Mouse (Mus musculus): ENCODE results near the gene Gm17334.
"Not testable (repeated sequence)": the region's sequence is repeated elsewhere in the genome, so short reads cannot be mapped to it uniquely, and the experiment has no call there.

Gm17334 gene

DNA sequence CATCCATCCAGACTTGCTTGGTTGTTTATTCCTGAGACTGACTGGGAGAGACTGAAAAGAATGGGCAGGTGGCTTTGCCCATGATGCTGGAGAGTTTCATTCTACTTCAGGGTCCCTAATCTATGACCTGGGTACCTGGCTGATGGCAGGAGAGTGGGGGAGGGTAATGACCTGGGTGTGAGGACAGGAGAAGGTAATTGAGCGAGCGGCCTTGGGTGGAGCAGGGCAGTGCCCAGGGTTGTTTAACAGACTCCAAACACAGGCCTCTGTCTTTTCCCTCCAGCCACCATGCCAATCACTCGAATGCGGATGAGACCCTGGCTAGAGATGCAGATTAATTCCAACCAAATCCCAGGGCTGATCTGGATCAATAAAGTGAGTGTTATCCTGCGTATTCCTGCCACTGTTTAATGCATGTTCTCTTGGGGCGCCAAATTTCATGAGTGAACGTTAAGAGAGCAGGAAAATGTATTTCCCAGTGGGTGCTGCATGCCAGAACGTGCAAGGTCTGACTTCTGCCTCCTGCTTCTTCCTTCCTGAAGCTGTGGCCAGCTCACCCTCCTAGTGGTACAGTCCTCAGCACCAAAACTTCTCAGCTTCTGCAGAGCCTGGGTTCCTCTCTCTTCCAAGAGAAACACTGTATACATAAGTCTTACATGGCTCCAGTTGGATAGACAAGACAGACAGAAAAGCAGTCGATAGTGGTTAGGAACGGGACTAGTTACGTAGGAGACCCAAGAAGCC is 1.8 kb downstream of the Gm17334 start:
- no peak for DNase-seq (ENCODE audit: low spot score in 2 of 2)

GRCm38 (mm10) chr11:53770125-53770791 is 2.7 kb downstream of the Gm17334 start:
- DNase-seq (ENCODE audit: low spot score in 2 of 2): peak; percentile 58 to 73

DNA sequence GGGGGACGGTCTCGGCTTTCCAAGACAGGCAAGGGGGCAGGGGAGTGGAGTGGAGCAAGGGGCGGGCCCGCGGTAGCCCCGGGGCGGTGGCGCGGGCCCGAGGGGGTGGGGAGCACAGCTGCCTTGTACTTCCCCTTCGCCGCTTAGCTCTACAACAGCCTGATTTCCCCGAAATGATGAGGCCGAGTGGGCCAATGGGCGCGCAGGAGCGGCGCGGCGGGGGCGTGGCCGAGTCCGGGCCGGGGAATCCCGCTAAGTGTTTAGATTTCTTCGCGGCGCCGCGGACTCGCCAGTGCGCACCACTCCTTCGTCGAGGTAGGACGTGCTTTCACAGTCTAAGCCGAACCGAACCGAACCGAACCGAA is 3.2 kb downstream of the Gm17334 start, which contains the start of gene Irf1:
TSS of gene Irf1 (plus strand) at position 255 of the 365 bp plus-strand sequence.
- DNase-seq (ENCODE audit: low spot score in 2 of 2): peak; percentile 73 to 93

DNA sequence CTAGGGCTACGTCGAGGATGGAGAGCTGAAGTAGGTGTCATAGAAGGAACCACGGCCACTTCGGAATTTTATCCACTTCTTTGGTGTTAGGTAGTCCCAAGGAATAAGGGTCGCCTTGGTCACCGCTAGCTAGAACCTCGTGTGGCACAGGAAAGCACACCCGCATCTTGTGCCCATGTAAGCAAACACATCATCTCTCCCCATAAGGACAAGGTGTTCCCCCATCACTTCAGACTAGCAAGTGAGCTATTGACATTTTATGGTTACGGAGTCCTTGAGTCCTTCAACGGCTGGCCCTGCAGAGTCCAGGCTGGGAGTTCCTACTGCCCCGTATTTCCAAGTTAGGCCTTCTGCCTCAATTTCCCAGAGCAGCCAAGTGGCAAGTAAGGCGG is 3.8 kb downstream of the Gm17334 start:
- DNase-seq (ENCODE audit: low spot score in 2 of 2): no peak

DNA sequence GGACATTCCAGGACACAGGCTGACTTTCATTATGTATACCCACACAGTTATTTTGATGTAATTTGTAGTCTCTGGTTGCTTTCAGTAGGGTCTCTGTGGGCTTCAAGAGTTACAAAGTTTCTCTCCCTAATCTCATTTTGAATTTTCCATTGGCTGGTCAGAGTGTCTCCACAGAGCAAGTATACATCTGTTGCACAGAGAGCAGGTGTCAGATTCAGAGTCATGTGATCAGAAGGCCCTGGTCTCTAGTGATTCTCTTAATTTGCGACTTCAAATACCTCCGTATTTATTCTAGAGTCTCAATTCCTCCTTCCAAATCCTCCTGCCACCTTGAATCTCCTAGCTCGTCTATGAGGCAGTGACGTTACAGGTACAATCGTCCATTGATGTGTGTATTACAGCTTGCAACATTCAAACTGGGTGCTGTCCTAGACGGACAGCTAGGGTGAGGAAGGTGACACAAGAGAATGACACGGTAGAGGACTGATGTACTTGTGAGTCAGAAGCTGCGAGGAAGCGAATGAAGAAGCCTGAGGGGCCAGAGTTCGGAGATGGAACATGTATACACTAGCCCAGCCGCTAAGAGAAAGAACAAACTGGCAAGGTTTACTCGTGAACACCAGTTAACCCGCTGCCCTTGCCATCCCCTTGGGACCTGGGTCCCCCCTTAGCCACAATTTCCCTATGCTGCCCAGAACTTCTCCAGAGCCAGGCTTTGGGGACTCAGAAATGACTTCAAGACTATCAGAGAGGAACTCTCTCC is 4.4 kb downstream of the Gm17334 start:
- DNase-seq (ENCODE audit: low spot score in 2 of 2): no peak

GRCm38 (mm10) chr11:53764581-53764980 is 8.4 kb downstream of the Gm17334 start:
- DNase-seq (ENCODE audit: low spot score in 2 of 2): no peak

DNA sequence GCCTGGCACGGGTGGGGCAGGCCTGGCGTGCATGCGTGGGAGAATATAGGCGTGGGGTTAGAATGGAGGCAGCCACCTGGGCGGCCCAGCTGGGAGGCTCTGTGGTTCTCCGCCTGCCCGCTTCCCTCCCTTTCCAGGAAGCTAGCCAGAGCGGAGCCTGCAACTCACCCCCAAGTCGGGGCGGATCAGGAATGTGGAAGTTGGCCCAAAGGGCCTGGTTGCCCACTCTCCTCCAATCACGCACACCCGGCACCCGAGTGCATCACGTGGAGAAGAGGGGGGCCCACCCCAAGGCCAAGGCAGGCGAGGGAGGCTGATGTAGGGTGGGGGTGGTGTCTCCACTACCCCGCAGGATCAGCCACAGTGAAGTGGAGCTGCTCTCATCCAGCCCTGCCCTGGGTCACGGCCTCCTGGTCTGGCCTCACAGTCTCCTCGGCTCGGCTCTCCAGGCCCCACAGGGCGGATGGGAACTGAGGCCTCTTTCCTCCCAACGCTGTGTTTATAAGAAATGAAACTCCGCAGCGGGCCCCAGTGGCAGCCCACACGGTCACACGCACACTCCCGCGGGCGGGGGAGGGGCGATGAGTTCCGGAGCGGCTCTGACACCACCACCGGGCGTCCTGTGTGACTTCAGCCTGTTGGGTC is 9.4 kb downstream of the Gm17334 start:
- peak; percentile 73 to 93 for DNase-seq (ENCODE audit: low spot score in 2 of 2)

- peak; percentile 37 to 78 for DNase-seq (ENCODE audit: low spot score in 2 of 2)
These were observed 10.0 kb downstream of the Gm17334 start for GRCm38 (mm10) chr11:53762827-53763495.

- DNase-seq (ENCODE audit: low spot score in 2 of 2): no peak
These were observed 10.6 kb downstream of the Gm17334 start for GRCm38 (mm10) chr11:53762426-53762825.

DNA sequence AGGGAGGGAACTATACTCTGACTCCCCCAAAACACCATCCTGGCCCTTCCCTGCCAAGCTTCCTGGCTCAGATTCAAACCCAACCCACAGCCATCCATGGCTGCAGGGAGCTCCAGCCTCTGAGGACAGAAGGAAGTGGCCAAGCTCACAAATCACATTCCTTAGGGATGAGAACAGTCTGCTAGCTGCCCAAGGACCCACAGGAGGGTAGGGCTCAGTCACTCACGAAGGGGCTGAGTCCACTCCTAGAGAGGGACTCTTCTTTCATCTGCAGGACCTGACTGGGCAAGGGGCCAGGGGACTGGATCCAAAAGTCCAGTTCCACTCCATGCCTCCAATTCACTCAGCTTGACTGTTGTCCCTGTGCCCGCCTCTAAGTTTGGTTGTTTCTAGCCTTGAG is 11.2 kb downstream of the Gm17334 start:
- DNase-seq (ENCODE audit: low spot score in 2 of 2): no peak

DNA sequence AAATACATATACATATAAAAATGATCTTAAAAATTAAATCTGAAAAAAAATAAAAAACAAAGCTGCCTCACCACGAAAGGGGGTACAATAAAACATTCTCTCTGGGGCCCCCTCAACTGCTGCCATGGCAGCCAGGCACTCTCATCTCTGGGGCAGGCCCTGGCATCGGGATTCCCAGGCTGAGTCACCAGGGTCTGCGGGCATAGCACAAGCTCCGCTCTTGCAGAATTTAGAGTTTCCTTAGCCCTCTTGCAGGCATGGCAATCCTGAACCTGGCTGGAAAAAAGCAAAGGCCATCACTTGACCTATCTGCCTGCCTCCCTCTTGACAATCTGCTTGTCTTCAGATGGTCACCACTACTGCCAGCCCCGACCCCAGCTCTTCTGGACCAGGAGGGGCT is 11.7 kb downstream of the Gm17334 start:
- DNase-seq (ENCODE audit: low spot score in 2 of 2): no peak

GRCm38 (mm10) chr11:53759545-53760406 is 13.2 kb downstream of the Gm17334 start:
- no peak for DNase-seq (ENCODE audit: low spot score in 2 of 2)

- no peak for DNase-seq (ENCODE audit: low spot score in 2 of 2)
These were observed 14.1 kb downstream of the Gm17334 start for GRCm38 (mm10) chr11:53758791-53759351.

- DNase-seq (ENCODE audit: low spot score in 2 of 2): not testable (repeated sequence)
These were observed 15.0 kb downstream of the Gm17334 start for GRCm38 (mm10) chr11:53758033-53758432.

- DNase-seq (ENCODE audit: low spot score in 2 of 2): no peak
These were observed 15.4 kb downstream of the Gm17334 start for GRCm38 (mm10) chr11:53757612-53758011.

DNA sequence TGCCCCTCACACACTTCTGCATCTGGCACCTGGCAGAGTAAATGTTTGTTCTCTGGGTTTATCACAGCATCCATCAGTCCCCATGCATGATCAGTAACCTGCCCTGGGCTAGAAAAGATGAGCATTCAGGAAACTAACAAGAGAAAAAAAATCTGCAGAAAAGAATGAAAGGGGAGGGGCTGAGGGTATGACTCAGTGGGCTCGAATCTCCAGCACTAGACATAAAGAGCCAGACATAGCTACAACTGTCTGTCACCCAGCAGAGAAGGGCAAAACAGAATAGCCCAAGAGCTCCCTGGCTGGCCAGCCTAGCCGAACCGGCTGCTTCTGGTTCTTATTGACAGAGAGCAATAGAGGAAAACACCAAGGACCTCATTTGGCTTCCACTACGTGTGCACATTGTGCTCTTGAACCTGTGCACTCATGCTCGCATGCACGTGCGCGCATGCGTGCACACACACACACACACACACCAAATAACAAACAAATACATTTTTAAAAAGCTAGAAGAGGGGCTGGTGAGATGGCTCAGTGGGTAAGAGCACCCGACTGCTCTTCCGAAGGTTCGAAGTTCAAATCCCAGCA is 17.9 kb downstream of the Gm17334 start:
- no peak for DNase-seq (ENCODE audit: low spot score in 2 of 2)

DNA sequence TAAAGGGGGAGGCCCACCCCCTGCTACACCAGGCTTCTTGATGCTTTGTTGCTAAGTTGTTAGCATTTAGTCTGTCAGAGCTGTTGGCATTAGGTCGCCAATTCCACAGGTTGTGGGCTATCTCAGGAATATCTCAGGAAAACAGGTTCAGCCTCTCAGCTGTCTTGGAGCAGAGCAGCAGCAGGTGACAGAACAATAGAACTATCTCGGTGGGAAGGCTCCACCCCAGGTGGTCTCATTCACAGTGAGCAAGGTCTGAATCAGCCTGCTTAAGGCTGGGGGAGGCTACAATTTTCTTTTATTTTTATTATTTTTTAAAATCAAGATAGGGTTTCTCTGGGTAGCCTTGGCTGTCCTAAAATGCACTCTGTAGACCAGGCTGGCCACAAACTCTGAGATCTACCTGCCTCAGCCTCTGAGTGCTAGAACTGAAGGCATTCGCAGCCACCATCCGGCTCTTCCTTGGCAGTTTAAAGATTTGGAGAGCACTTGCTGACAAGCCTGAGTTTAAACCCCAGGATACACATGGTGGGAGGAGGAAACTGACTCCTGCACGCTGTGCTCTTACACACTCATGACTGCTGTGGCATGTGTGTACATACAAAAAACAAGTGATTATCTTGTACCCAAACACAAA is 23.2 kb downstream of the Gm17334 start:
- no peak for DNase-seq (ENCODE audit: low spot score in 2 of 2)

GRCm38 (mm10) chr11:53749306-53749705 is 23.7 kb downstream of the Gm17334 start:
- no peak for DNase-seq (ENCODE audit: low spot score in 2 of 2)

- no peak for DNase-seq (ENCODE audit: low spot score in 2 of 2)
These were observed 24.4 kb downstream of the Gm17334 start for GRCm38 (mm10) chr11:53748614-53749013.

Data from spleen, postnatal 10 days (tissue).